Mouse (Mus musculus) cerebellum, adult 2 months (tissue): ENCODE data around the gene Med13l.

Source experiments
- CTCF ChIP-seq: fragments of 200-500 bp; IDR thresholded peaks from 2 replicates; pipeline ENCODE4 v1.5.1; 2011; ENCODE audit warnings: low read depth, mild to moderate bottlenecking, control low read depth, low read length, moderate library complexity, borderline replicate concordance; ENCODE audit not compliant: insufficient read depth
- POLR2A ChIP-seq: fragments of 200-500 bp; IDR thresholded peaks from 2 replicates; pipeline ENCODE4 v1.6.1; 2011; ENCODE audit warnings: low read length, control low read depth, borderline replicate concordance; ENCODE audit not compliant: insufficient read depth

GRCm38 (mm10) chr5:118754191-118754759 is 193.8 kb downstream of the Med13l start:
- TF ChIP-seq POLR2A (no peak), CTCF (no peak)
